Mouse (Mus musculus) CH12.LX (cell line): ENCODE data around the gene Plch2. TPM values are rescaled to one million over a fixed set of nuclear protein-coding genes. Genes with fewer than 3 reads are reported as not detected.

Experiments used
- DNase-seq: peaks from one replicate; pipeline ENCODE4 v3.0.0-alpha.2; 2013; ENCODE audit errors: extremely low read depth
- H3K27ac ChIP-seq: 2 replicates; pipeline ENCODE4 v1.5.1; 2012; ENCODE audit warnings: low read depth, mild to moderate bottlenecking, control low read depth, moderate library complexity; ENCODE audit not compliant: insufficient read depth
- H3K27me3 ChIP-seq: replicated peaks from 2 replicates; pipeline ENCODE3; 2012; ENCODE audit warnings: inconsistent platforms
- H3K36me3 ChIP-seq, 2 experiments: replicated peaks in 1 of 2; 2 replicates each; pipeline versions ENCODE3 to v1.6.1; 2012; ENCODE audit warnings: inconsistent platforms in 1 of 2, low read length in 1 of 2, mild to moderate bottlenecking in 1 of 2, mixed read lengths in 1 of 2, moderate library complexity in 1 of 2; ENCODE audit not compliant: control insufficient read depth in 1 of 2, insufficient read depth in 1 of 2
- H3K4me1 ChIP-seq, 2 experiments: 2 replicates each; pipeline ENCODE4 v1.6.1; 2012; ENCODE audit warnings: inconsistent platforms in 1 of 2, moderate library complexity in 1 of 2; ENCODE audit not compliant: insufficient read depth in 2 of 2, control insufficient read depth in 1 of 2
- H3K4me2 ChIP-seq: 2 replicates; pipeline ENCODE4 v1.6.1; 2012; ENCODE audit warnings: low read depth, mild to moderate bottlenecking, control low read depth; ENCODE audit not compliant: poor library complexity, insufficient read depth, severe bottlenecking
- H3K4me3 ChIP-seq, 3 experiments: fragments of 150-350 bp in 1 of 3; sonication (generic) in 1 of 3; replicated peaks in 1 of 3; 2 replicates each; pipeline versions ENCODE3 to v1.5.1; 2011 to 2012; ENCODE audit warnings: low read depth in 2 of 3, low read length in 2 of 3, mild to moderate bottlenecking in 2 of 3, moderate library complexity in 2 of 3, control low read depth in 1 of 3, improper control_type of control experiment in 1 of 3, inconsistent platforms in 1 of 3, mixed read lengths in 1 of 3; ENCODE audit not compliant: poor library complexity in 1 of 3
- H3K79me2 ChIP-seq: replicated peaks from 2 replicates; pipeline ENCODE4 v1.6.1; 2012; ENCODE audit warnings: mild to moderate bottlenecking, moderate library complexity; ENCODE audit not compliant: control insufficient read depth, poor library complexity, insufficient read depth, severe bottlenecking; ENCODE audit errors: extremely low read depth
- H3K9ac ChIP-seq: 2 replicates; pipeline ENCODE4 v1.6.1; 2012; ENCODE audit warnings: low read depth, mild to moderate bottlenecking, control low read depth, moderate library complexity; ENCODE audit not compliant: insufficient read depth
- H3K9me3 ChIP-seq: replicated peaks from 2 replicates; pipeline ENCODE3; 2012; ENCODE audit warnings: low read length, inconsistent platforms, mixed read lengths
- BHLHE40 ChIP-seq: IDR thresholded peaks from 2 replicates; pipeline ENCODE4 v1.6.1; 2011; ENCODE audit warnings: mild to moderate bottlenecking, low read depth, low read length, improper control_type of control experiment
- CHD1 ChIP-seq: IDR thresholded peaks from 2 replicates; pipeline ENCODE4 v1.6.1; 2012; ENCODE audit warnings: low read depth, low read length, improper control_type of control experiment, inconsistent platforms
- CHD2 ChIP-seq: IDR thresholded peaks from 2 replicates; pipeline ENCODE4 v1.6.1; 2011; ENCODE audit warnings: low read length, improper control_type of control experiment
- E2F4 ChIP-seq: IDR thresholded peaks from 2 replicates; pipeline ENCODE4 v1.6.1; 2011; ENCODE audit warnings: low read depth, low read length, improper control_type of control experiment; ENCODE audit not compliant: insufficient replicate concordance
- ELF1 ChIP-seq: IDR thresholded peaks from 2 replicates; pipeline ENCODE4 v1.6.1; 2014; ENCODE audit warnings: low read depth, mild to moderate bottlenecking, inconsistent platforms, low read length, improper control_type of control experiment
- EP300 ChIP-seq: IDR thresholded peaks from 2 replicates; pipeline ENCODE4 v1.6.1; 2011; ENCODE audit warnings: low read length, improper control_type of control experiment
- GABPA ChIP-seq: IDR thresholded peaks from 2 replicates; pipeline ENCODE4 v1.6.1; 2012; ENCODE audit warnings: low read depth, low read length, improper control_type of control experiment, inconsistent platforms; ENCODE audit not compliant: insufficient replicate concordance
- HCFC1 ChIP-seq: IDR thresholded peaks from 2 replicates; pipeline ENCODE4 v1.6.1; 2012; ENCODE audit warnings: low read depth, mild to moderate bottlenecking, inconsistent platforms, low read length, improper control_type of control experiment
- IRF4 ChIP-seq: IDR thresholded peaks from 2 replicates; pipeline ENCODE4 v1.6.1; 2014; ENCODE audit warnings: low read depth, mild to moderate bottlenecking, inconsistent platforms, low read length, improper control_type of control experiment
- MAFK ChIP-seq: IDR thresholded peaks from 2 replicates; pipeline ENCODE4 v1.6.1; 2011; ENCODE audit warnings: low read length, improper control_type of control experiment; ENCODE audit not compliant: insufficient replicate concordance
- MAZ ChIP-seq: IDR thresholded peaks from 2 replicates; pipeline ENCODE4 v1.6.1; 2012; ENCODE audit warnings: low read depth, mild to moderate bottlenecking, inconsistent platforms, low read length, improper control_type of control experiment, moderate library complexity
- MXI1 ChIP-seq: IDR thresholded peaks from 2 replicates; pipeline ENCODE4 v1.6.1; 2011; ENCODE audit warnings: mild to moderate bottlenecking, low read depth, low read length, improper control_type of control experiment
- NELFE ChIP-seq: IDR thresholded peaks from 2 replicates; pipeline ENCODE4 v1.6.1; 2011; ENCODE audit warnings: low read depth, low read length, improper control_type of control experiment
- NRF1 ChIP-seq: IDR thresholded peaks from 2 replicates; pipeline ENCODE4 v1.6.1; 2014; ENCODE audit warnings: low read depth, mild to moderate bottlenecking, inconsistent platforms, low read length, improper control_type of control experiment, moderate library complexity
- POLR2A ChIP-seq: IDR thresholded peaks from 2 replicates; pipeline ENCODE4 v1.6.1; 2011; ENCODE audit warnings: low read depth, mild to moderate bottlenecking, improper control_type of control experiment, low read length
- RAD21 ChIP-seq: IDR thresholded peaks from 2 replicates; pipeline ENCODE4 v1.6.1; 2011; ENCODE audit warnings: low read depth, mild to moderate bottlenecking, low read length, improper control_type of control experiment, moderate library complexity
- RCOR1 ChIP-seq: conservative IDR thresholded peaks from 2 replicates; pipeline ENCODE4 v1.6.1; 2012; ENCODE audit warnings: low read depth, mild to moderate bottlenecking, inconsistent platforms, low read length, improper control_type of control experiment
- SIN3A ChIP-seq: IDR thresholded peaks from 2 replicates; pipeline ENCODE4 v1.6.1; 2012; ENCODE audit warnings: low read length, improper control_type of control experiment, inconsistent platforms
- TBP ChIP-seq: conservative IDR thresholded peaks from 2 replicates; pipeline ENCODE4 v1.6.1; 2011; ENCODE audit warnings: low read depth, low read length, improper control_type of control experiment
- TCF12 ChIP-seq: IDR thresholded peaks from 2 replicates; pipeline ENCODE4 v1.6.1; 2014; ENCODE audit warnings: low read depth, mild to moderate bottlenecking, inconsistent platforms, low read length, improper control_type of control experiment
- UBTF ChIP-seq: IDR thresholded peaks from 2 replicates; pipeline ENCODE4 v1.6.1; 2012; ENCODE audit warnings: low read depth, mild to moderate bottlenecking, inconsistent platforms, low read length, improper control_type of control experiment, moderate library complexity
- ZKSCAN1 ChIP-seq: IDR thresholded peaks from 2 replicates; pipeline ENCODE4 v1.6.1; 2012; ENCODE audit warnings: low read depth, inconsistent platforms, low read length, improper control_type of control experiment, borderline replicate concordance
- ZMIZ1 ChIP-seq: IDR thresholded peaks from 2 replicates; pipeline ENCODE4 v1.6.1; 2012; ENCODE audit warnings: low read depth, mild to moderate bottlenecking, inconsistent platforms, low read length, improper control_type of control experiment
- dilution Hi-C: fragments of 300-500 bp; cut with MboI; formaldehyde crosslinking; loops from 2 replicates; pipeline ENCODE4 v1.14.3; 2020; ENCODE audit warnings: low sequenced_read_pairs; ENCODE audit not compliant: extremely low pct_unique_long_range_greater_than_20kb, extremely low pct_ligation_motif_present
- in situ Hi-C: fragments of 300-500 bp; cut with MboI; formaldehyde crosslinking; loops from 3 replicates; pipeline ENCODE4 v1.14.3; 2019; ENCODE audit warnings: low sequenced_read_pairs, low pct_ligation_motif_present, low pct_unique_long_range_greater_than_20kb, mixed read lengths
- polyA plus RNA-seq: library from polyadenylated mRNA; unstranded; fragments of >175 nt; gene quantifications from 2 replicates; pipeline ENCODE4 v1.2.1, GENCODE M21; 2012; ENCODE audit warnings: low read depth; ENCODE audit not compliant: insufficient read length
- total RNA-seq, 2 experiments: library from RNA; depleted of rRNA; stranded (reverse); fragments of 300-350 nt in 1 of 2; fragments of >200 nt in 1 of 2; gene quantifications; 2 replicates each; pipeline ENCODE4 v1.2.3; 2012 to 2014

The Plch2 gene
- total and polyA plus RNA-seq, 3 experiments, result 0.04 to 0.47 (median 0.17) TPM

GRCm38 (mm10) chr4:155019336-155019847 lies 37.2 kb downstream of the Plch2 start:
- Histone ChIP-seq H3K9me3 (no peaks in the 10 kb centered on the region), H3K4me3 (no peak overlapping the region), H3K9ac (no peak overlapping the region), H3K27ac (no peak overlapping the region), H3K4me2 (no peak overlapping the region), H3K79me2 (no peaks in the 10 kb centered on the region), H3K27me3 (peaks cover 97% of the 10 kb centered on the region), H3K4me1 (peaks cover 0 to 5% of the 10 kb centered on the region in 2 experiments; a peak in 1 of 4 replicates), H3K36me3 (no peaks in the 10 kb centered on the region)
- dilution Hi-C loops (no loop called here), in situ Hi-C loops (no loop called here)
- TF ChIP-seq E2F4 (no peak), MAZ (no peak), POLR2A (no peak), RAD21 (no peak), HCFC1 (no peak), BHLHE40 (no peak)
- DNase-seq, result no peak

GRCm38 (mm10) chr4:155018601-155019335 lies 37.8 kb downstream of the Plch2 start:
- H3K4me2 ChIP-seq, result no peak overlapping the region
- no peak overlapping the region for H3K4me3 ChIP-seq
- H3K27ac ChIP-seq, result no peak overlapping the region
- no peak overlapping the region for H3K9ac ChIP-seq
- peaks cover 0 to 5% of the 10 kb centered on the region in 2 experiments; a peak in 1 of 4 replicates for H3K4me1 ChIP-seq
- TF ChIP-seq MAZ (no peak), EP300 (no peak), E2F4 (no peak), IRF4 (no peak), TBP (no peak), TCF12 (no peak), NELFE (no peak), ZMIZ1 (no peak), ZKSCAN1 (no peak), CHD1 (no peak), RAD21 (no peak), SIN3A (no peak), CHD2 (no peak), ELF1 (no peak), MAFK (no peak), UBTF (no peak), GABPA (no peak), MXI1 (no peak), NRF1 (no peak), RCOR1 (no peak)
- dilution Hi-C loops, result no loop called here
- H3K79me2 ChIP-seq, result no peaks in the 10 kb centered on the region
- peaks cover 97% of the 10 kb centered on the region for H3K27me3 ChIP-seq
- no peaks in the 10 kb centered on the region for H3K36me3 ChIP-seq
- no peaks in the 10 kb centered on the region for H3K9me3 ChIP-seq
- no peak for DNase-seq
- in situ Hi-C loops, result no loop called here
